Mouse (Mus musculus): Measurements from ENCODE around the gene Apoe. TPM values are rescaled to one million over a fixed set of nuclear protein-coding genes. Genes with fewer than 3 reads are reported as not detected.

The Apoe gene
- total and polyA plus RNA-seq, 2 experiments from 2014 or later, result 2,139 to 2,613 TPM

- 92% methylated on average over 6 of the region's 6 CpGs for WGBS
- no peaks in the 10 kb centered on the region for H3K36me3 ChIP-seq (ENCODE audit: insufficient read depth, low read length)
- no peak overlapping the region for H3K4me2 ChIP-seq (ENCODE audit: low read depth, low read length, poor library complexity, severe bottlenecking)
- no peaks in the 10 kb centered on the region for H3K27me3 ChIP-seq (ENCODE audit: insufficient read depth, low read length)
- H3K9ac ChIP-seq (replicated peaks; ENCODE audit: low read length, poor library complexity, severe bottlenecking), result no peak overlapping the region
- no peaks in the 10 kb centered on the region for H3K9me3 ChIP-seq (ENCODE audit: low read length)
- TF ChIP-seq CTCF (IDR thresholded peaks at IDR 0.05), result no peak
- peaks cover 16% of the 10 kb centered on the region for H3K4me1 ChIP-seq (ENCODE audit: insufficient read depth, low read length)
- DNase-seq (ENCODE audit: low spot score) (no peak), ATAC-seq (ENCODE audit: low FRiP score) (no peak)
- no peak overlapping the region for H3K27ac ChIP-seq (ENCODE audit: low read depth, low read length)
- H3K4me3 ChIP-seq (ENCODE audit: low read depth, low read length), result no peak overlapping the region
Observed at GRCm38 (mm10) chr7:19743791-19744190, 44.8 kb upstream of the Apoe start.

- ATAC-seq (ENCODE audit: low FRiP score), result no peak
- no peak overlapping the region for H3K4me2 ChIP-seq (ENCODE audit: low read depth, low read length, poor library complexity, severe bottlenecking)
- peaks cover 8% of the 10 kb centered on the region for H3K36me3 ChIP-seq (ENCODE audit: insufficient read depth, low read length)
- peaks cover 8% of the 10 kb centered on the region for H3K4me1 ChIP-seq (ENCODE audit: insufficient read depth, low read length)
- H3K9me3 ChIP-seq (ENCODE audit: low read length), result no peaks in the 10 kb centered on the region
- no peak overlapping the region for H3K4me3 ChIP-seq (ENCODE audit: low read depth, low read length)
- H3K9ac ChIP-seq (replicated peaks; ENCODE audit: low read length, poor library complexity, severe bottlenecking), result no peak overlapping the region
- no peak for DNase-seq (ENCODE audit: low spot score)
- no peak overlapping the region for H3K27ac ChIP-seq (ENCODE audit: low read depth, low read length)
- no peak for TF ChIP-seq CTCF (IDR thresholded peaks at IDR 0.05)
- H3K27me3 ChIP-seq (ENCODE audit: insufficient read depth, low read length), result no peaks in the 10 kb centered on the region
- WGBS, result 54% methylated on average over 5 of the region's 5 CpGs
Observed at GRCm38 (mm10) chr7:19742468-19742867, 43.5 kb upstream of the Apoe start.

DNA sequence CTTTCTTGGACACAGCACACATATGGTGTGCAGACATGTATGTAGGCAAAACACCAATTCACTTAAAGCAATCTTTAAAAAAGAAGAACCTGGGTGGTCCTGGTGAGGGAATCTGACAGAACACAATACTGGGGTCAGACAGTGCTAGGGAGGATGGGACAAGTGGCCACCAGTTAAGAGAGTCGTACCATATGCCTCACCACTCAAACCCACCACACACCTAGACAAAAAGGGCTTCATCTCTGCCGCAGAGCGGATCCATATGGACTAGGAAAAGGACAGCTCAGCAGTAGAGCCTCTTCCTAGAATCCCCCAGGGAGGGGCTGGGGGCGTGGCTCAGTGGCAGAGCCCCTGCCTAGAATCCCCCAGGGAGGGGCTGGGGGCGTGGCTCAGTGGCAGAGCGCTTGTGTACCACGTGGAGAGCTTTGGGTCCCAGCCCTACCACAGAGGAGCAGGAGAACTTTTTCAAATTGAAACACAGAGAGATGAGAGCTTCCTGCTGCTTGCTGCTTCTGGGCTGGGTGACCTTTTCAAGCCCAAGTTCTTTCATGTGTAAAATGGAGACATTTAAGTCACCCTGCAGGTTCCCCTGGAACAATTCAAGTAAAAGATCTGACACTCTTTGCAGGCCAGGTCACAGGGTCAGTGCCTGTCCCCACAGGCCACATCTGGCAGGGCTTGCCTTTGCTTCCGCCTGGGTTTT lies 42.5 kb upstream of the Apoe start:
- Histone ChIP-seq H3K9me3 (ENCODE audit: low read length) (no peaks in the 10 kb centered on the region), H3K27ac (ENCODE audit: low read depth, low read length) (no peak overlapping the region), H3K27me3 (ENCODE audit: insufficient read depth, low read length) (no peaks in the 10 kb centered on the region), H3K4me3 (ENCODE audit: low read depth, low read length) (no peak overlapping the region), H3K9ac (replicated peaks; ENCODE audit: low read length, poor library complexity, severe bottlenecking) (no peak overlapping the region), H3K36me3 (ENCODE audit: insufficient read depth, low read length) (peaks cover 17% of the 10 kb centered on the region), H3K4me1 (ENCODE audit: insufficient read depth, low read length) (no peaks in the 10 kb centered on the region), H3K4me2 (ENCODE audit: low read depth, low read length, poor library complexity, severe bottlenecking) (no peak overlapping the region)
- DNase-seq (ENCODE audit: low spot score) (no peak), ATAC-seq (ENCODE audit: low FRiP score) (no peak)
- WGBS, result 15% methylated on average over 8 of the region's 8 CpGs
- TF ChIP-seq CTCF (IDR thresholded peaks at IDR 0.05), result no peak

- H3K36me3 ChIP-seq (ENCODE audit: insufficient read depth, low read length), result peaks cover 20% of the 10 kb centered on the region
- DNase-seq (ENCODE audit: low spot score), result no peak
- H3K4me1 ChIP-seq (ENCODE audit: insufficient read depth, low read length), result no peaks in the 10 kb centered on the region
- WGBS, result 88% methylated on average over 11 of the region's 11 CpGs
- ATAC-seq (ENCODE audit: low FRiP score), result no peak
- TF ChIP-seq CTCF (IDR thresholded peaks at IDR 0.05), result peak; percentile 25; the same call in 1 of the 2 replicates
- H3K9ac ChIP-seq (replicated peaks; ENCODE audit: low read length, poor library complexity, severe bottlenecking), result no peak overlapping the region
- H3K27me3 ChIP-seq (ENCODE audit: insufficient read depth, low read length), result no peaks in the 10 kb centered on the region
- no peak overlapping the region for H3K4me3 ChIP-seq (ENCODE audit: low read depth, low read length)
- no peaks in the 10 kb centered on the region for H3K9me3 ChIP-seq (ENCODE audit: low read length)
- no peak overlapping the region for H3K27ac ChIP-seq (ENCODE audit: low read depth, low read length)
- no peak overlapping the region for H3K4me2 ChIP-seq (ENCODE audit: low read depth, low read length, poor library complexity, severe bottlenecking)
Observed at GRCm38 (mm10) chr7:19740269-19740668, 41.3 kb upstream of the Apoe start.

DNA sequence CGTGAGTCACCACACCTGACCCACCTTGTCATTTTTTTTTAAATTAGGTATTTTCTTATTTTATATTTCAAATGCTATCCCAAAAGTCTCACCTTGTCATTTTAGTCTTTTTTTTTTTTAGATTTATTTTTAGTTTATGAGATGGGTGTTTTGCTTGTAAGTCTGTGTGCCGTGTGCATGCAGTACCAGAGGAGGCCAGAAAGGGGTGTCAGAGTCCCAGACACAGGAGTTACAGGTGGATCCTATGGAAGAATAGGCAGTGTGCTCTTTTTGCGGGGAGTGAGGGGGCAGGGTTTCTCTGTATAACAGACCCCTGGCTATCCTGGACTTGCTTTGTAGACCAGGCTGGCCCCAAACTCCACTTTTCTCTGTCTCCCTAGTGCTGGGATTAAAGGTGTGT lies 39.8 kb upstream of the Apoe start:
- peak; percentile 49 for TF ChIP-seq CTCF (IDR thresholded peaks at IDR 0.05)
- no peak overlapping the region for H3K27ac ChIP-seq (ENCODE audit: low read depth, low read length)
- ATAC-seq (ENCODE audit: low FRiP score) (no peak), DNase-seq (ENCODE audit: low spot score) (no peak)
- no peak overlapping the region for H3K4me3 ChIP-seq (ENCODE audit: low read depth, low read length)
- H3K4me1 ChIP-seq (ENCODE audit: insufficient read depth, low read length), result no peaks in the 10 kb centered on the region
- no peak overlapping the region for H3K9ac ChIP-seq (replicated peaks; ENCODE audit: low read length, poor library complexity, severe bottlenecking)
- peaks cover 28% of the 10 kb centered on the region for H3K36me3 ChIP-seq (ENCODE audit: insufficient read depth, low read length)
- 87% methylated on average over 3 of the region's 3 CpGs for WGBS
- no peak overlapping the region for H3K4me2 ChIP-seq (ENCODE audit: low read depth, low read length, poor library complexity, severe bottlenecking)
- no peaks in the 10 kb centered on the region for H3K27me3 ChIP-seq (ENCODE audit: insufficient read depth, low read length)
- no peaks in the 10 kb centered on the region for H3K9me3 ChIP-seq (ENCODE audit: low read length)

DNA sequence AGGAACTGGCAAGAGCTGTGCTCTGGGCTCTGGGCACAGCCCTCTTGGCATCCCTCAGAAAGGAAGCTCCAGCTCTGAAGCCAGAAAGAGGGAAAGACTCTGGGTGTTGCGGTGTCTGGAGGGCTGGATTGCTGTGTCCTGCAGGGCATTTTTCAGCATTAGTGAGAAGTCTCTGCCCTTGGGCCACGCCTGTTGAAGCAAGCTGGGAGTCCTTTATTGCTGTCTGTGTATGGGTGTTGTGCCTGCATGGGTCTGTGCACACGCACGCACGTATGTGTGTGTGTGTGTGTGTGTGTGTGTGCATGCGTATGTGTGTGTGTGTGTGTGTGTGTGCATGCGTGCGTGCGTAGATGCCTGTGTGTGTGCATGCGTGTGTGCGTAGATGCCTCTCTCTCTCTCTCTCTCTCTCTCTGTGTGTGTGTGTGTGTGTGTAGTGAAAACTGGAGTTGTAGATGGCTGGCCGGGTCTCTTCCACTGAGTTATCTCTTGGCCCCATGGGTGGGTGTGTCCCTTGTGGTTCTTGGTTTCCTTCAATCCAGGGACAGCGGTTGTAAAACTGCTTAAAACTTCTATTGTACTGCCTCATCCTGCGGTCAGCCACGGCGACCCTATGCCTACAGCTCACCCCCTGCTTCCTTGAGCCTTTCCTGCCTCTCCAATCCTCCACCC lies 37.5 kb upstream of the Apoe start:
- 93% methylated on average over 16 of the region's 16 CpGs for WGBS
- Histone ChIP-seq H3K4me1 (ENCODE audit: insufficient read depth, low read length) (no peaks in the 10 kb centered on the region), H3K4me2 (ENCODE audit: low read depth, low read length, poor library complexity, severe bottlenecking) (no peak overlapping the region), H3K9me3 (ENCODE audit: low read length) (no peaks in the 10 kb centered on the region), H3K36me3 (ENCODE audit: insufficient read depth, low read length) (peaks cover 47% of the 10 kb centered on the region), H3K27me3 (ENCODE audit: insufficient read depth, low read length) (no peaks in the 10 kb centered on the region), H3K9ac (replicated peaks; ENCODE audit: low read length, poor library complexity, severe bottlenecking) (no peak overlapping the region), H3K4me3 (ENCODE audit: low read depth, low read length) (no peak overlapping the region), H3K27ac (ENCODE audit: low read depth, low read length) (no peak overlapping the region)
- TF ChIP-seq CTCF (IDR thresholded peaks at IDR 0.05), result no peak
- ATAC-seq (ENCODE audit: low FRiP score) (no peak), DNase-seq (ENCODE audit: low spot score) (no peak)

Measured in midbrain, postnatal 0 days (tissue).